Mouse (Mus musculus) liver, adult (tissue): ENCODE measurements around the gene Vmn2r51.
"Not testable (repeated sequence)": the region's sequence is repeated elsewhere in the genome, so short reads cannot be mapped to it uniquely, and the experiment has no call there.

Experiments used
- GATA4 ChIP-seq: IDR thresholded peaks from 2 replicates; pipeline ENCODE4 v1.6.1; 2014; ENCODE audit warnings: mild to moderate bottlenecking, low read length; ENCODE audit not compliant: insufficient replicate concordance

The Vmn2r51 gene

DNA sequence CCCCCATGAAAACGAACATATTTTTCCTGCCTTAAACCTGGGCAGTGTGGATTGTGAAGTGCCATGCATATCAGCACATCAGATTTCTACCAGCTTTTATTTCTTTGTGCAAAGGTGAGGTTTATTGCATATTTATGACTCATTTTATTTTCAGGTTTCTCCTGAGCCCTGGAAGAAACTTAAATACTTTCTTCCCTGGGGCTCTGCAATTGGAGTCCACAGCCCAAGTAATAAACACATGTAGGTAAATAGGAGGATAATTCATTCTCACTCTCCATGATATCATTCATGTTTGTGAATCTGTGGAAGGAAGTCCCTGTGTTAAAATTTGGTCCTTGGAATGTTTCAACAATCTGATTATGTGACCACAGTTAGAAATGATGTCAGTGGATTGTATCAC is at the start of gene Vmn2r51:
TSS of gene Vmn2r51 (minus strand) at position 101 of the 400 bp plus-strand sequence.
- TF ChIP-seq GATA4 = not testable (repeated sequence)

DNA sequence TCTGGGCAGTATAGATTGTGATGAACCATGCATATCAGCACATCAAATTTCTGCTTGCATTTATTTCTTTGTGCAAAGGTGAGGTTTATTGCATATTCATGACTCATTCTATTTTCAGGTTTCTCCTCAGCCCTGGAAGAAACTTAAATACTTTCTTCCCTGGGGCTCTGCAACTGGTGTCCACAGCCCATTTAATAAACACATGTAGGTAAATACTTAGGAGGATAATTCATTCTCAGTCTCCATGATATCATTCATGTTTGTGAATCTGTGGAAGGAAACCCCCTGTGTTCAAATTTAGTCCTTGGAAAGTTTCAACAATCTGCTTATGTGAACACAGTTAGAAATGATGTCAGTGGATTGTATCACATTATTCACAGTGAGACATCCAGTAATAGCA is 52.3 kb downstream of the Vmn2r51 start, which contains the start of gene Vmn2r50:
TSS of gene Vmn2r50 (minus strand) at position 101 of the 400 bp plus-strand sequence.
- TF ChIP-seq GATA4 = not testable (repeated sequence)
